Comparison of ENCODE assay signal across 1 mouse cellular context in genomic region chr16:90809975-90810715, GRCm38 (mm10).
TF ChIP-seq lines count a peak whose summit lies in the region.

TSS of gene Urb1 (minus strand) at chr16:90810413.

TF ChIP-seq in CH12.LX, 34 proteins besides CTCF, POLR2A, EP300 and RAD21 (continued from another document):
- TF ChIP-seq ETS1 (conservative IDR thresholded peaks at IDR 0.05; ENCODE audit: low read depth, low read length) = no peak; the same call in 1 of the 2 replicates
- peak; percentile 67 for TF ChIP-seq BHLHE40 (IDR thresholded peaks at IDR 0.05; ENCODE audit: low read depth, low read length)
- TF ChIP-seq PAX5 (IDR thresholded peaks at IDR 0.05; ENCODE audit: low read length) = no peak
- TF ChIP-seq ZKSCAN1 (IDR thresholded peaks at IDR 0.05; ENCODE audit: borderline replicate concordance, low read depth, low read length) = no peak
- TF ChIP-seq NRF1 (IDR thresholded peaks at IDR 0.05; ENCODE audit: low read depth, low read length) = peak; percentile 42; the same call in 1 of the 2 replicates
- TF ChIP-seq KAT2A (IDR thresholded peaks at IDR 0.05; ENCODE audit: insufficient replicate concordance, low read length) = 0 out of 2 replicates have a peak, but pooled peaks have one; percentile 10
- peak; percentile 47; the same call in 1 of the 2 replicates for TF ChIP-seq MEF2A (IDR thresholded peaks at IDR 0.05; ENCODE audit: borderline replicate concordance, low read depth, low read length)
- peak; percentile 77 for TF ChIP-seq ZMIZ1 (IDR thresholded peaks at IDR 0.05; ENCODE audit: low read depth, low read length)
- TF ChIP-seq NELFE (IDR thresholded peaks at IDR 0.05; ENCODE audit: low read depth, low read length) = peak; percentile 89
- peak; percentile 58; the same call in 1 of the 2 replicates for TF ChIP-seq POLR2AphosphoS2 (IDR thresholded peaks at IDR 0.05; ENCODE audit: low read depth, low read length)
- peak; percentile 91 for TF ChIP-seq ELF1 (IDR thresholded peaks at IDR 0.05; ENCODE audit: low read depth, low read length)
- TF ChIP-seq TCF12 (IDR thresholded peaks at IDR 0.05; ENCODE audit: low read depth, low read length) = peak; percentile 42; the same call in 1 of the 2 replicates
- no peak for TF ChIP-seq MAFK (IDR thresholded peaks at IDR 0.05; ENCODE audit: insufficient replicate concordance, low read length)
- peak; percentile 84 for TF ChIP-seq TBP (conservative IDR thresholded peaks at IDR 0.05; ENCODE audit: low read depth, low read length)
- TF ChIP-seq CHD2 (IDR thresholded peaks at IDR 0.05; ENCODE audit: low read length) = 0 out of 2 replicates have a peak, but pooled peaks have one; percentile 57
- no peak for TF ChIP-seq ZC3H11A (IDR thresholded peaks at IDR 0.05; ENCODE audit: low read depth, low read length)
- 0 out of 2 replicates have a peak, but pooled peaks have one; percentile 47 for TF ChIP-seq E2F4 (IDR thresholded peaks at IDR 0.05; ENCODE audit: insufficient replicate concordance, low read depth, low read length)
- TF ChIP-seq SMC3 (IDR thresholded peaks at IDR 0.05; ENCODE audit: low read depth, low read length) = no peak
- TF ChIP-seq MAX (IDR thresholded peaks at IDR 0.05; ENCODE audit: low read length) = peak; percentile 47
- no peak for TF ChIP-seq USF2 (conservative IDR thresholded peaks at IDR 0.05; ENCODE audit: low read depth, low read length)
- TF ChIP-seq USF1 (IDR thresholded peaks at IDR 0.05; ENCODE audit: low read depth, low read length) = no peak; the same call in 1 of the 2 replicates
- TF ChIP-seq MYC (IDR thresholded peaks at IDR 0.05; ENCODE audit: low read depth, low read length) = peak; percentile 55; the same call in 1 of the 2 replicates
- TF ChIP-seq MAZ (IDR thresholded peaks at IDR 0.05; ENCODE audit: low read depth, low read length) = no peak; the same call in 1 of the 2 replicates
- TF ChIP-seq UBTF (IDR thresholded peaks at IDR 0.05; ENCODE audit: low read depth, low read length) = no peak
- no peak for TF ChIP-seq JUND (conservative IDR thresholded peaks at IDR 0.05; ENCODE audit: low read depth, low read length)
- TF ChIP-seq ZNF384 (IDR thresholded peaks at IDR 0.05; ENCODE audit: low read depth, low read length) = no peak
